Mouse (Mus musculus) spleen, adult 2 months (tissue): ENCODE measurements around the gene Lypd6. TPM values are rescaled to one million over a fixed set of nuclear protein-coding genes. Genes with fewer than 3 reads are reported as not detected.

Experiments used
- DNase-seq, 2 experiments: peaks; one replicate each; pipeline versions ENCODE4 v3.0.0 to v3.0.0-alpha.2; 2012 to 2021; ENCODE audit warnings: low spot score in 2 of 2, low read depth in 1 of 2
- H3K27ac ChIP-seq: fragments of 200-500 bp; 2 replicates; pipeline ENCODE4 v1.5.1; 2012; ENCODE audit warnings: low read length, inconsistent platforms; ENCODE audit not compliant: insufficient read depth
- H3K27me3 ChIP-seq: fragments of 200-500 bp; 2 replicates; pipeline ENCODE4 v1.6.1; 2012; ENCODE audit warnings: mild to moderate bottlenecking, moderate library complexity, low read length, inconsistent platforms; ENCODE audit not compliant: control insufficient read depth, insufficient read depth
- H3K36me3 ChIP-seq: fragments of 200-500 bp; 2 replicates; pipeline ENCODE4 v1.6.1; 2012; ENCODE audit warnings: mild to moderate bottlenecking, low read length, inconsistent platforms; ENCODE audit not compliant: control insufficient read depth, insufficient read depth
- H3K4me1 ChIP-seq: fragments of 200-500 bp; 2 replicates; pipeline ENCODE4 v1.6.1; 2011; ENCODE audit warnings: inconsistent platforms; ENCODE audit not compliant: control insufficient read depth, insufficient read depth, insufficient read length
- H3K4me3 ChIP-seq: fragments of 200-500 bp; 2 replicates; pipeline ENCODE4 v1.5.1; 2011; ENCODE audit warnings: mild to moderate bottlenecking, inconsistent platforms; ENCODE audit not compliant: insufficient read depth, insufficient read length; ENCODE audit errors: extremely low read depth
- CTCF ChIP-seq: fragments of 200-500 bp; IDR thresholded peaks from 2 replicates; pipeline ENCODE4 v1.5.1; 2011; ENCODE audit warnings: mild to moderate bottlenecking, inconsistent platforms; ENCODE audit not compliant: insufficient read depth, insufficient read length, insufficient replicate concordance; ENCODE audit errors: extremely low read depth
- POLR2A ChIP-seq: fragments of 200-500 bp; IDR thresholded peaks from 2 replicates; pipeline ENCODE4 v1.6.1; 2011; ENCODE audit warnings: low read depth, low read length, inconsistent platforms
- WGBS: fragments of 180-500 bp; shearing (Covaris S2); methylation state at CpG from one replicate; pipeline ENCODE4 v1.1.7; 2018; 5-methylcytosine and 5-hydroxymethylcytosine counted together
- polyA plus RNA-seq: library from polyadenylated mRNA; depleted of rRNA; stranded (reverse); fragments of >200 nt; gene quantifications from 2 replicates; pipeline ENCODE4 v1.2.3, GENCODE M21; 2012

The Lypd6 gene
- polyA plus RNA-seq, 1 experiment, result 0.78 TPM

DNA sequence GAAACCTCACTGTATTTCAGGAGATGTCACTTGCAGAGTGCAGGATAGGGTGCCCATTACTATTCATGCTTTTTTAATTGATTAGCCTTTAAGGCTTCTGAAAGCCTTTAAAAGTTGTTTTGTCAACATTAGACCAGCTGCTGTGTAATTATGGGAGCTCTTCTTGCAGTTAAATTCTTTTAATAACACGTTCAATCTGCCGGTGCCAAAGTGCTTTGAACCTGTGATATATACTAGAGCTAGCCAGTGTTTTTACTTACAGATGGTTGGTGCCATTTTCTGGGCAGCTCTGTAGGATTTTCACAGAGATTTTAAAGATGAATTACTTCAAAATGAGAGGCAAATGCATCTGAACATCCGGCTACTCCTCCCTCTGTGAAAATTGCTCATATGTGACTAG is 21.5 kb downstream of the Lypd6 start:
- H3K36me3 ChIP-seq, result no peaks in the 10 kb centered on the region
- 90% methylated on average over 3 of the region's 3 CpGs for WGBS
- TF ChIP-seq POLR2A (no peak), CTCF (no peak)
- DNase-seq, result no peak
- H3K4me1 ChIP-seq, result no peaks in the 10 kb centered on the region
- H3K27me3 ChIP-seq, result no peaks in the 10 kb centered on the region
- no peak overlapping the region for H3K4me3 ChIP-seq
- H3K27ac ChIP-seq, result no peak overlapping the region

DNA sequence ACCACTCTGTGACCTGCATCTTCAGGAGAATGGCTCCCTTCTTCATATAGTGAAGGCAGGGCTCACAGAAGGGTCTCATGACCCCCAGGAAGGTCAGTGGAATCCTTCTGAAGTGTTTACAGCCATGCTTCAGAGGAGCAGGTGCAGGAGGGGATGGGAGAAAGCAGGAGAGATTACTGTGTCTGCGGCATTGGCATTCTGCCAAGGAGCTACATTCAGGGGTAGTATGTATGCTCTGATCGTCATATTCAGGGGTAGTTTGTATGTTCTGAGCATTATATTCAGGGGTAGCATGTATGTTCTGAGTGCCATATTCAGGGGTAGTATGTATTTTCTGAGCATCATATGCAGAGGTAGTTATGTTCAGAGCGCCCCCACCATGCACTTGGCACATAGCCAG is 30.1 kb downstream of the Lypd6 start:
- Histone ChIP-seq H3K4me1 (no peaks in the 10 kb centered on the region), H3K4me3 (no peak overlapping the region), H3K27ac (no peak overlapping the region), H3K36me3 (no peaks in the 10 kb centered on the region), H3K27me3 (no peaks in the 10 kb centered on the region)
- no peak for DNase-seq
- TF ChIP-seq CTCF (no peak), POLR2A (no peak)
- WGBS, result 76% methylated on average over 3 of the region's 3 CpGs

DNA sequence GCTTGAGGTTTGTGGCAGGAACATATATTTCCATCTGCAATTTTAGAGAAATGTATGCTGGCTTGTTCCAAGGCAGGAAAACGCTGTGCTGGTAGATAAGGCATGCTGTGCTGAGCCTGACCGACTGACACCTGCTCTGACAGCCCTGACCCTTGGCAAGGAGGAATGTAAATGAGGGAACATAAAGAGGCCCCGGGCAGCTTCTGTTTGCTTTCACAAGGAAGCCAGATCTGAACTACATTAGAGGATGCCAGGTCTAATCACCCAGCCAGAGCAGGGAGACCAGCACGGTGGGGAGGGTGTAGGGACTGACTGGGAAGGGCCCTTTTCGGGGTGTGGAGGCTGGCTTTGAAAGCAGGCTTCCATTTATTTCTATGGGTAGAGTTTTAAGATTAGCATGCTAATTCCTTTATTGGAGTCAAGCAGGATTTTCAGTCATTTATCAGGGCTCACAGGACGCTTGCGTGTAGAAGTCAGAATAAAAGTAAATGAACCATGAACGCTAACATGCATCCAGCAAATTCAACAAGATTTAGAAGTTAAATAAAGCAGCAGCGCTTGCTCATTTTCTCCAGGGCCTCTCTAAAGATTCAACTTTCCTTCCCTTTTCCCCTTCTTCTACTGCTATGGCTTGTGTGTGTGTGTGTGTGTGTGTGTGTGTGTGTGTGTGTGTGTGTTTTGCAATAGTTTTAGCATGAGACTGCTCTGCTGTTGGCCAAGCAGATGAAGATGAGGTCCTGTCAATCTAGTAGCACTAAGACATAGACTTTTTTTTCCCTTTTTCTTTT is 34.3 kb downstream of the Lypd6 start:
- Histone ChIP-seq H3K4me1 (no peaks in the 10 kb centered on the region), H3K27ac (no peak overlapping the region), H3K4me3 (no peak overlapping the region), H3K27me3 (no peaks in the 10 kb centered on the region), H3K36me3 (no peaks in the 10 kb centered on the region)
- no peak for TF ChIP-seq CTCF
- TF ChIP-seq POLR2A, result no peak
- WGBS, result 39% methylated on average over 9 of the region's 9 CpGs
- no peak for DNase-seq

DNA sequence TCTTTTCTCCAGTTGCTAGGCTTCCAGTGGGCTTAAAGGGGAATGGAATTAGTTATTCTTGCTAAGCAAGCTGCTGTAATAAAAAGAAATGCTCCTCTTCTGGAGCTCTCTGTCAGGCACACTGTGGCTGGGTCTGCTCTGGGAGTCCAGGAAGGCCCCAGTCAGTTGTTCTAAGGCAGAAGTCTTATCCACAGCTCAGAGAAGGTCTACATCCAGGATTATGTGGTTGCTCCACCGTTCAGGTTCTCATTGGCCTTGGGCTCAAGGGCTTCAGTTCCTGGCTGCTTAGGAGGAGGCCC is 34.9 kb downstream of the Lypd6 start:
- H3K27me3 ChIP-seq, result no peaks in the 10 kb centered on the region
- 55% methylated on average over 1 of the region's 1 CpGs for WGBS
- no peaks in the 10 kb centered on the region for H3K4me1 ChIP-seq
- H3K36me3 ChIP-seq, result no peaks in the 10 kb centered on the region
- no peak overlapping the region for H3K27ac ChIP-seq
- H3K4me3 ChIP-seq, result no peak overlapping the region
- no peak for DNase-seq
- TF ChIP-seq CTCF (no peak), POLR2A (no peak)

DNA sequence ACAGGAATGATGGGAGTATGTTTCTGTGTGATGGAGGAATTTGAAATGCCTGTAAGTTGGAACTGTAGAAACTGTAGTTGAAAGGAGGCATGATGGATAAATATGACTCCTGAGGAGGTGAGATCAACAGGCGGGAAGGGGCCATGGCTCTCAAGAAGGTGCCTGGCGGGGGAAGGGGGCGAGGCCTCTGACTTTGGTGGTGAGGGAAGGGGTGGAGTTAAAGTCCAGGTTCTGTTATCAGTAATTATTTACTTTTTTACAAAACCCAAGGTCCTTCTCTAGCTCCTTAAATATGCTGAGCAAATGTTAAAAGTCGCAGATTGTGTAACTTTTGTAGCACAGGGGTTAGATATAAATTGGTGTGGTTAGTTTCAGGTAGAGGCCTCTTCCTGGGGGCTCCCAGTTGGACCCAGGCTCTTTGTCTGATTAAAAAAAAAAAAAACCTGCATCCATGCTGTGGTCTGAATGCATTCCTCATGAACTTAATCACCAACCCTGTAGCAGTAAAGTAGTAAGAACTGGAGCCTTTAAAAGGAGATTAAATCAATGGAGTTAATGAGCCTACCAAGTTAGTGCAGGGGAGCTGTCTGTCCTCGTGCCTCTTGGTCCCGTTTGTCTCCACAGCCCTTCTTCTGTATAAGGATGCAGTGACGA is 37.7 kb downstream of the Lypd6 start:
- Histone ChIP-seq H3K27ac (no peak overlapping the region), H3K4me3 (no peak overlapping the region), H3K36me3 (no peaks in the 10 kb centered on the region), H3K4me1 (no peaks in the 10 kb centered on the region), H3K27me3 (no peaks in the 10 kb centered on the region)
- DNase-seq, result no peak
- 85% methylated on average over 7 of the region's 7 CpGs for WGBS
- TF ChIP-seq CTCF (no peak), POLR2A (no peak)

DNA sequence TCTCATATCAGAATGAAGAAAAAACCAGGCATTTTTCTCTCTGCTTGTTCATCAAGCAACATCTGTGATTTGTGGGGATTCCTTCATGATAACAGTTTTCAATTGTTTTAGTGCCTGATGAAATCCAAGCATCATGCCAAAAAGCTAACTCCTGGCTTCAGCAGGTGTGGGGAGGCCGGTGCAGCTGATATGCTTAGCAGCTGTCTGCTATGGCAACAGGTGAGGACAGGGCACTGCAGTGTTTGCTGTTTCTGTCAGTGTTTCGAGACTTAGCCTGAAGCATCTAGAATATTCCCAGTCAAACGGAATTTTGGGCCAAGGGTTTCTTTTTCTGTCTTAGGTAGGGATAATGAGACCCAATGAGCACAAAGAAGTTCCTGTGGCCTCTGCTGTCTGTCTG is 39.4 kb downstream of the Lypd6 start:
- Histone ChIP-seq H3K27me3 (no peaks in the 10 kb centered on the region), H3K27ac (no peak overlapping the region), H3K36me3 (no peaks in the 10 kb centered on the region), H3K4me3 (no peak overlapping the region), H3K4me1 (no peaks in the 10 kb centered on the region)
- WGBS, result 84% methylated on average over 3 of the region's 3 CpGs
- no peak for TF ChIP-seq POLR2A
- no peak for TF ChIP-seq CTCF
- no peak for DNase-seq

DNA sequence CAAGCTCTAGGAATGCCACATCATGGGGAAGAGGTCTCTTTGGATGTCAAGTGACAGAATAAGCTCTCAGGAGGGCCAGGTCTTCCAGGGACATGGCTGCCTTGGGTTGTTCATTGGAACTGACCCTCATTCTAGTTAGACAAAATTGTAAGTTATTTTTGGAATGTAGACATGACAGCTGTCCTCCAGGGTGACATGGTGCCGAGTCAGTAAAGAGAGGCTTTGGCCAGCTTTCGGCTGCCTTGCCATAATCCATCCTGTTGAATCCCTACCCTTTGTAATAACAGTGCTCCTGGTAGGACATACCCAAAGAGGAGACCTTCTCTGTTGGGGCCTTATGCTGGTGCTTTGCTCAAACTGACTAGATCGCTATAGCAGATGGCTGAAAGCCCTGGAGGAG is 39.8 kb downstream of the Lypd6 start:
- 85% methylated on average over 3 of the region's 3 CpGs for WGBS
- Histone ChIP-seq H3K36me3 (no peaks in the 10 kb centered on the region), H3K27me3 (no peaks in the 10 kb centered on the region), H3K4me3 (no peak overlapping the region), H3K4me1 (no peaks in the 10 kb centered on the region), H3K27ac (no peak overlapping the region)
- no peak for TF ChIP-seq POLR2A
- TF ChIP-seq CTCF, result no peak
- no peak for DNase-seq
